Mouse (Mus musculus): ENCODE results near the gene Gmds.

Gene Gmds

DNA sequence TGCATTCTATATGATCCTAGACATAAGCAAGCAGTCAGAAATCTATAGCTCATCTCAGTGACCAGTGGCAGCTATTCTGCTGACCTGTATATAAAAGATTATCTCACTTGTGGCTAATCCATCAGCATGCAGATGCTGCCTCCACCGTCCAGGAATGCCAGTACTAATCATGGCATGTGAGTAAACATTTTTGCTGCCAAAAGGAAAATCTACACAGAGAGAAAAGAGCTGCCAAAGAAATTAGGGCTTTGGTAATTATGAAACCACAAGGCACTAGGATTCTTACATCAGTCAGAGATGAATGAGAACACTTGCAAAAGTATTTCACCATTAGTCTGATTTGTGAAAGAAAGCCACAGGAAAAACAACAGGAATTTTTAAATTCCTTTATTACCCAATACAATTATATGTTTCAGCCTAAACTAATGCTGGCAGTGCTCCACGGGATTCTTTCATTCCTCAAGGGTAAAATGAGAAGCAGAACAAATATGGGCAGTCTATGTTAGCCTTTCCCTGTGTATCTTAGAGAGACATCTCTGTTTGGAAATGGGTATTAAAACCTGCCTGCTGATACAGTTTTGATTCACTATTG, 71.3 kb downstream of the Gmds start:
- no peak for DNase-seq (ENCODE audit: low spot score)

DNA sequence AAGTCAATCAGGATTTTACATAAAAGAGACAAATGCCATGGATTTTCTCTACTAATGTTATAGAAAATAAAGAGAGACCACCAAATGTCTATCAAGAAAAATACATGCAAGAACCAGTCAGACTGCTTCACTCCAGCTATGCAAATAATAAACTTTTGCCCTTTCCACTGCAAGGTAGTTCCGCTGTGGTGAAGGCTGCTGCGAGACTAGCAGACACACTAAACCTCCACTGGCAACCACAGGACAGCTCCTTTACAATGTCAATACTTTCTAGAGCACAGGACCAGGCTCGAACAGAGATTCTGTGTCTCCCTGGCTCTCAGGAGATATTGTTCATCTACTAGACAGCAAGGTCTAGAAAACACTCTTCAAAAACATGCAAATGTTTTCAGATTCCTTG, 71.8 kb downstream of the Gmds start:
- DNase-seq (ENCODE audit: low spot score) = no peak

- DNase-seq (ENCODE audit: low spot score) = no peak
These were observed 82.4 kb downstream of the Gmds start for GRCm38 (mm10) chr13:32256121-32256520.

DNA sequence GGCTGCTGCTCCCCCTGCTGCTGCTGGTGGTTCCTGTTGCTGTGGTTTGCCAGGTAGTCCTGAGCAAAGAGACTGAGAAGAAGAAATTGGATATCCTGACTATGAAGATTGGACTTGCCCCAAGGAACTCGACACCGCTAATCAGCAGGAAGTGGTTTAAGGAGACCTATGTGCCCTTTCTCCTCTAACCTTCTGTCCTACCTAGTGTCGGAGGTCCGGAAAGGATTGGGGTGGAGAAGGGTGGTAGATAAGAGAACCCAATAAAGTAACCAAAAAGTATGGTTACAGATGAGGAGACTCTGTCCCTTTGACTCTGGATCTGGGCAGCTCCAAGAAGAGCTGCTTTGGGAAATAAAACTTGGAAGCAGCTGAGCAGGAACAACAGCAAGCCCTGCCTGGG, 86.3 kb downstream of the Gmds start:
- DNase-seq (ENCODE audit: low spot score) = no peak

DNA sequence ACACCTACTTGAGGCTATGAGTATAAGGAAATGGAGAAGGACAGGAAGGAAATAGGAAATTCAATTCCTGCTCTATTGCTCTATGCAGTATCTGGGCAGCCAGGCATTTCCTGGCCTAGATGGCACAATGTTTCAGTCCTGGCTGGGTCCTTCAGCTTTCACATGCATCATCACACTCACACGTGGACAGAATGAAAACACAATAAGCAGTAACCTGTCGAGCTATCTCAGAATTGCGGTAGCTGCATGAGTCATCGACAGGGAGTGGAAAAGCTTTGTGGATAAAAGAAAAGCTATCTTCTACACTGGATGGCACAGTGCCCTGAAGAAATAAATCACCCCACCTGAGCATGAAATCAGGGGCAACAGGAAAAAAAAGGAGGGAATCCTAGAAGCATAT, 96.3 kb downstream of the Gmds start:
- DNase-seq (ENCODE audit: low spot score) = no peak

GRCm38 (mm10) chr13:32236269-32236678, 102.3 kb downstream of the Gmds start:
- DNase-seq (ENCODE audit: low spot score) = peak; percentile 13

GRCm38 (mm10) chr13:32235046-32235445, 103.5 kb downstream of the Gmds start:
- no peak for DNase-seq (ENCODE audit: low spot score)

DNA sequence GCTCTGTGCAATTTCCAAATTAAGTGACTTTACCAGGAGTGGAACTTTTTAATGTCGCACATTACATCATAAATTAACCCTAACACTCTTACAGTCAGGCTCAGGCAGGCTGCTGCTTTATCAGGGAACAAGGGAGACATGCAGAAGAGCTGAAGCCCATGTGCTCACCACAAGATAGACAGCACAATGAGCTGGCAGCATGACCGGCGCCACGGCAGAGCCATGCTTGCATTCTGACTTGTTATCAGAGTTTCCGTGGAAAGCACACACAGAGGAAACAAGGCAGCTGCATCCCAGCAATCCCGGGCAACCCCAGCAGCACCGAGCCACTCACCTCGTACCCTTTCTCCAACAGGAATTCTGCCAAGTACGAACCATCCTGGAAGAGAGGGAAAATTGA, 104.5 kb downstream of the Gmds start:
- no peak for DNase-seq (ENCODE audit: low spot score)

GRCm38 (mm10) chr13:32232391-32232790, 106.1 kb downstream of the Gmds start:
- DNase-seq (ENCODE audit: low spot score) = no peak

DNA sequence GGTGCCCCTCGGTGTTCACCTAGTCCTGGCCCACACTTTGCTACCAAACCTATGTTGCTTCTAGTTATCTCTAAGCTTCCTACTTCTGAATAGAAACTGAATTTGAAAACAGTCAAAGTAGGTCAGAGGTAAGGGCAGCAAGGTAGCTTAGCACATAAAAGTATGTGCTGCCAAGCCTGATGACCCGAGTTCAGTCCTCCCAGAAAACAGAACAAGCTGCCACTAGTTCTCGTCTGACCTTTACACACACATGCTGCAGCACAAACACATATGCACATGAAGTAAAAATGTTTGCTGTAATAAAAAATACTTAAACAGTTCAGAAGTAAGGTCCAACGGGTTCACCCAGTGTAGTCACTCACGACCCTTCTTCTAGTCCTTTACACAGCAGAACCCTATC, 106.6 kb downstream of the Gmds start:
- no peak for DNase-seq (ENCODE audit: low spot score)

DNA sequence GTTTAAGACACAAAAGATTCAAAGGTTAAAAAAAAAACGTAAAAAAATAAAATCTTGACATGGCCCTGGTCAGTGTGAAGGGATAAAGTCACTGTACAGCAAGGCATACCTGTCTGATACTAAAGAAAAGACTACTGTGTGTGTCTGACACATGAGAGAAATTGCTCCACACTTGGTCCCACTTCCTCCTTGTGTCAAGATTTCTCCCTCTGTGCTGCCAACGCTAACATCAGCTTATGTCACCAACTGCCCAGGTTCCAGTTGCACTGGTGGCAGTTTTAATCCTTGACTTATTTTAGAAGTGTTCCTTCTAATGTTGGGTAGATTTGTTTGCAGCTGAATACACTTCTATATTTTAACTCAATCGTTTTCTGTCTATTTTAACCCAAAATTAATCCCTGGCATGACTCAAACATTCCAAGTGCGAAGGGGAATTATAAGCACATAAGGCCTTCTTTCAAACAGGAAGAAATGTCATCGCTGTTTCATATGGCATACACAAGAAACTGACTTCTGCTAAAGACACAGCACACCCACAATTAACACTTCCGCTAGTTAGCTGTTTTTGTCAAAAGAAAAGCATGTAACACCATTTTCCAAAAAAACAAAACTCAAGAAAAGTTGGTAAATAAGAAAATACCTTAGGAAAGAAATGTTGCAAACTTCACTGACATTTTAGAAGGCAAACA, 110.5 kb downstream of the Gmds start:
- DNase-seq (ENCODE audit: low spot score) = no peak

- no peak for DNase-seq (ENCODE audit: low spot score)
These were observed 120.9 kb downstream of the Gmds start for GRCm38 (mm10) chr13:32217647-32218046.

GRCm38 (mm10) chr13:32213702-32214452, 124.7 kb downstream of the Gmds start:
- DNase-seq (ENCODE audit: low spot score) = peak; percentile 83

DNA sequence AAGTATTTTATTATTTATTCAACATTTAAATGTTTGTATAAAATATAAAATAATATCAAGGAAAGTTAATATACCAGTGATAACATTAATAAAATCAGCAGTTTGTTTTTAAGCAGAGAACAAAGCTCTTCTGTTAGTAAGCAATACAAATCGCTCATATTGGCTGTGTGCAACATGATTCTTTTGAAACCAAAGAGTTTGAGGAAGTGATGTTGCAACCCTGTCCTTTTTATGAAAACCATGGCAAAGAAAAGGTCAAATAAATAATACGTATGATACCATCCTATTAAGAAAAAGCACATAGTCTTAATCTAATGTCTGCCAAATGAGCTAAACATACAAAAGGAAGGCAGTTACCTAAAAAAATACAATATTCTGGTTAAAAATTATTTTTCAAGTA, 126.4 kb downstream of the Gmds start:
- DNase-seq (ENCODE audit: low spot score) = no peak

GRCm38 (mm10) chr13:32207172-32207908, 131.2 kb downstream of the Gmds start:
- peak; percentile 48 for DNase-seq (ENCODE audit: low spot score)

DNA sequence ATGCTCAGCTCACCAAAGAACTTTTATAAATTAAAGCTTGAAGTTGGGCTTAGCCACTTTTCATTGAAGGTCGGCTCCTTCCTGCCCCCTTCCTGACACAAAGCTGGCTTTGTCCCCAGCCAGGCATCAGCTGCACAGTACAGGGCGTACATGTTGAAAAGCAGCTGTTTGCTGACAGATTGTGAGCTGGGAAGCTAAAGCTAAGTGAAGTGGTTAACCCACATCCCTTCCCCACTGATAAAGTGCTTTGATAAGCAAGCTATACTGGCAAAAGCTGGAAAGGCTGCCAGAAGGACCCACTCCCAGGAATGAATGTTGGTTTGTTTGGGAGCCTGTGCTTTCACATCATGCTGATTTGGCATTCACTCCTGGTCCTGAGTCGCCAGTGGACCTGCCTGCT, 158.6 kb downstream of the Gmds start:
- DNase-seq (ENCODE audit: low spot score) = peak; percentile 69

DNA sequence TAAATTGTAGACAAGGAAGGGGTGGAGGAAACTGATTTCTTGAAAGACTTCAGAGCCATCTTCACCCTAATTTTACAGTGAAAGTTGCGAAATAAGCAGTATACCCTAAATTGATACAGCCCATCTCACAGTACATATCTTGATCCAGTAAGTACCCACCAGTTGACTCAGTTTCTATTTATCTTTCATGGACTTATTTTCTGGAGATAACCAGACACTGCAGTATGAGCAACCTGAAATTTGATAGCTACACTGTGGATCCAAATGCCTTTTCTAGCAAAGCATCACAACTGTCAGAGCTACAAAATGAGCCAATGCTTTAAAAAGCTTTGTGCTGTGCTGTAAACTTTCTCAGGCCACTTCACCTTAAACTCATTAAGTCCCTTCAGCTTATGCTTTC, 159.9 kb downstream of the Gmds start:
- DNase-seq (ENCODE audit: low spot score) = no peak

DNA sequence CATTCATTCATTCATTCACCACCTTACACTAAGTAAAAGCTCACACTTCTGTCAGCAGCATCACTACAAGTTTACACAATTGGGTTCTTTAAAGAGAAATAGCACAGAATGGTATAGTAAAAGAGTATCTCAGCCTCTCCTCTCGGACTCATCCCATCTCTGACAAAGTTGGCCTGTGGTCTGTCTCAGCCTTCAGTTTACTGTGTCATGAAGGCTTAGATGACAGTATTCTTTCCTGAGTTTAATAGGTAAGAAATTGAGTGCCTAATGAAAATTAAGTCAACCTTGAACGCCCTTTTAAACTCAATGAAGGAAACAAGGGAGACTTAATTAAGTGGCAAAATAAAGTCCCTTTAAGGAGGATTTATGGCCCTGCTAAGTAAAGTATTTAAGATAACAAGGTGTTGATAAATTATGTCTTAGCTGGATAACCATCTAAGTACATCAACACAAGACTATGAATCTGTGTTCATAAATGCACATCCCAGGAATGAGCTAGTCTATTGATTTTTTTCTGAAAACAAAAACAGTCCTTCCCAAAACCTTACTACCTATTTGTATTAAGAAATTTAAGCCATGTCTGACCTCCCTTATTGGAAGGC, 160.6 kb downstream of the Gmds start:
- DNase-seq (ENCODE audit: low spot score) = no peak

GRCm38 (mm10) chr13:32175028-32175427, 163.5 kb downstream of the Gmds start:
- no peak for DNase-seq (ENCODE audit: low spot score)

DNA sequence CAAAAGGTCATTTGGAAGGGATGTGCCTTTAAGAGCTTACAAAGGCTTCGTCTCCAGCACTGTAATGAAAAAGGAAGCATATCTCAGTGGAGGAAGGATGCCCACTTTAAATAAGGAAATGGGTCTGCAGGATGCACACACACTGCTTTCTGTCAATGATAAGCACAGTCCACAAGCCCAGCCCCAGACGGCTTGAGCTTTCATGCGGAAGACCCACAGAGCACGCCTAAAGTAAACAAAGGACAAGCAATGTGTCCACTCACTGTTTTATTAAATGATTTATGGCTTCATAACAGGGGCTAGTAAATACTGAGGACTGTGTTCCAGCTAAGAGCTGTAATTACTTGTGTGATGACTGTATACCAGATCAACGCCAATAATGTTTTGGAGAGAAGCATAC, 169.4 kb downstream of the Gmds start:
- DNase-seq (ENCODE audit: low spot score) = peak; percentile 60

GRCm38 (mm10) chr13:32167806-32168205, 170.7 kb downstream of the Gmds start:
- DNase-seq (ENCODE audit: low spot score) = no peak

- DNase-seq (ENCODE audit: low spot score) = peak; percentile 34
These were observed 173.0 kb downstream of the Gmds start for GRCm38 (mm10) chr13:32165581-32165980.
